Mouse (Mus musculus) intestine, postnatal 0 days (tissue): ENCODE data around the gene Plekho1. TPM values are rescaled to one million over a fixed set of nuclear protein-coding genes. Genes with fewer than 3 reads are reported as not detected.
"Not testable (repeated sequence)": the region's sequence is repeated elsewhere in the genome, so short reads cannot be mapped to it uniquely, and the experiment has no call there.

ENCODE experiments used
- ATAC-seq: fragments of 200-750 bp; cut with Nextera tagmentation; 2 replicates; pipeline ENCODE4 v1.8.0; 2017; ENCODE audit warnings: mild to moderate bottlenecking, moderate TSS enrichment, moderate library complexity
- H3K27ac ChIP-seq: fragments of 300-500 bp; sonication (generic); 2 replicates; pipeline ENCODE4 v1.5.1; 2014; ENCODE audit warnings: mild to moderate bottlenecking, low read depth, low read length, moderate library complexity
- H3K27me3 ChIP-seq: fragments of 300-500 bp; sonication (generic); replicated peaks from 2 replicates; pipeline ENCODE4 v1.6.1; 2014; ENCODE audit warnings: low read length, mixed read lengths; ENCODE audit not compliant: control insufficient read depth, insufficient read depth
- H3K36me3 ChIP-seq: fragments of 300-500 bp; sonication (generic); 2 replicates; pipeline ENCODE4 v1.6.1; 2014; ENCODE audit warnings: mild to moderate bottlenecking, moderate library complexity; ENCODE audit not compliant: control insufficient read depth, insufficient read depth
- H3K4me1 ChIP-seq: fragments of 300-500 bp; sonication (generic); replicated peaks from 2 replicates; pipeline ENCODE4 v1.6.1; 2014; ENCODE audit warnings: antibody characterized with exemption, low read length, mixed read lengths; ENCODE audit not compliant: control insufficient read depth, insufficient read depth
- H3K4me2 ChIP-seq: fragments of 300-500 bp; sonication (generic); replicated peaks from 2 replicates; pipeline ENCODE4 v1.6.1; 2014; ENCODE audit warnings: low read depth, mild to moderate bottlenecking, moderate library complexity
- H3K4me3 ChIP-seq: fragments of 300-500 bp; sonication (generic); 2 replicates; pipeline ENCODE4 v1.5.1; 2014; ENCODE audit warnings: low read depth, low read length
- H3K9ac ChIP-seq: fragments of 300-500 bp; sonication (generic); 2 replicates; pipeline ENCODE4 v1.6.1; 2014; ENCODE audit warnings: mild to moderate bottlenecking, low read depth, low read length
- H3K9me3 ChIP-seq: fragments of 300-500 bp; sonication (generic); 2 replicates; pipeline ENCODE4 v1.6.1; 2016; ENCODE audit warnings: mixed run types; ENCODE audit not compliant: control insufficient read depth
- CTCF ChIP-seq: sonication (generic); IDR thresholded peaks from 2 replicates; pipeline ENCODE4 v1.5.1; 2016; ENCODE audit warnings: low read depth, mild to moderate bottlenecking, control low read depth, antibody characterized with exemption, moderate library complexity
- WGBS: fragments of 180-500 bp; shearing (Covaris S2); extraction: QIAGEN DNeasy Blood & Tissue Kit; methylation state at CpG from one replicate; pipeline ENCODE4 v1.1.7; 2014; 5-methylcytosine and 5-hydroxymethylcytosine counted together
- polyA plus RNA-seq: library from polyadenylated mRNA; unstranded; fragments of >200 nt; fragmentation: Nextera tagmentation; extraction: Ambion mirVana; gene quantifications from 2 replicates; pipeline ENCODE4 v1.2.1, GENCODE M21; 2015

Gene Plekho1
- polyA plus RNA-seq, 1 experiment from 2014 or later = 18.9 TPM

DNA sequence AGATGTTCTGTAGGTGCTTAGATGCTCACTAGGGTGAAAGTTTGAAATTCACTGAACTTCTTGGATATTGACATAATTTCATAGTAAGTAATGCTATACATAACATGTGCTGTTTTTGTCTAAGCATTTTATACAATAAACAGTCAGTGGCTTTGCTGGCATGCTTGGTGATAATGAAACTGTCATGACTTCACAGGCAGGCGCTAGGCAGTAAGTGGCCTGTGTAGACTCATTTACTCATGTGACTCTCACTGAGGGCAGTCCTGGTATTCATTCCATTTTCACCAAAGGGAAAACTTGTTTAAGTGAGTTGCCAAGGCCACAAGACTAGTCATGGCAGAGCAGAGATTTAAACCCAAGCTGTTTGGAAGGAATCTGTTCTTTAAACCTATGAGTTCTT lies 26.5 kb downstream of the Plekho1 start:
- Histone ChIP-seq H3K9ac (no peak overlapping the region), H3K27me3 (peaks cover 8% of the 10 kb centered on the region), H3K9me3 (no peaks in the 10 kb centered on the region), H3K4me3 (no peak overlapping the region), H3K4me2 (no peak overlapping the region), H3K27ac (no peak overlapping the region), H3K4me1 (no peaks in the 10 kb centered on the region), H3K36me3 (no peaks in the 10 kb centered on the region)
- WGBS = 74% methylated on average over 1 of the region's 1 CpGs
- TF ChIP-seq CTCF = no peak
- no peak for ATAC-seq

DNA sequence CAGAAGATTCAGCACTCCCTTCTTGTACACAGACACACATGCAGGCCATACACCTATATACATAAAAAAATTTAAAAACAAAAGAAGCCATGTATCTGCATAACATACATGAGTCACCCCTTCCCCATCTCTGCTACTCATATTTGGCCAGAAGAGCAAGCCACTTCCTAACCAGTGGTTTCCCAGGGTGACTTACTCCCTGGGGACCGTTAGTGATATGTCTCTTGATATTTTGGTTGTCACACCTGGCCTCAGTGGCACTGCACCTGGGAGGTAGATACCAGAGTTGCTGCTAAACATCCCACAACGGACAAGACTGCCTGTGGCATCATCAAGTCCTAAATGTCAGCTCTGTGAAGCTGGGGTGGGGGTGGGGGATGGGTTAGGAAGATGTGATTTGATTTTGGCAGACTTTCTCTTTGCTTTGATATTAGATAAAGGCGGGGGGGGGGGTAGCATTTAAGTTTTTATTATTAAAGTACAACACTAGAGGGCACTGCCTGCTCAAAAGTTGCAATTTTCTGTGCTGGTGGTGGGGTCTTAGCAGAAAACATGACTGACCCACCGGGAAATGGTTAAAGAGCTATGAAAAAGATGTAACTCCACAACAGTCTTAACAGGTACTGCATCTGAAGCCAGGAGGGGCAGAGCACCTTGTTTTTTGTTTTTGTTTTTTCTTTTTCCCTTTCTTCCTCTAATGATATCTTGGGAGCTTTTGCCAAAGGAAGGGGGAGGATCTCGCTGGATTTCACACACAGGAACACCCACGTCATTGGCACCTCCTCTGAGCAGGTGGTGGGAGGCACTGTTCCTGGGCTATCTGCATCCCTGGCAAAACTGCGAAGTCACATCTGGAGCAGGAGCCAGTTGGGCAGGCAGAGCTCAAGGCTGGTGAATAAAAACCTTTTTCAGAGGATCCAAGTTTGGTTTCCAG lies 30.0 kb downstream of the Plekho1 start:
- H3K27ac ChIP-seq = no peak overlapping the region
- H3K4me3 ChIP-seq = no peak overlapping the region
- no peaks in the 10 kb centered on the region; the same call in 1 of the 2 replicates for H3K27me3 ChIP-seq
- no peak overlapping the region for H3K9ac ChIP-seq
- no peak for ATAC-seq
- WGBS = 4% methylated on average over 7 of the region's 7 CpGs
- TF ChIP-seq CTCF = peak; percentile 66
- H3K4me2 ChIP-seq = 0 out of 2 replicates have a peak overlapping the region, but pooled peaks have one; percentile 25
- no peaks in the 10 kb centered on the region for H3K9me3 ChIP-seq
- no peaks in the 10 kb centered on the region for H3K36me3 ChIP-seq
- no peaks in the 10 kb centered on the region for H3K4me1 ChIP-seq

DNA sequence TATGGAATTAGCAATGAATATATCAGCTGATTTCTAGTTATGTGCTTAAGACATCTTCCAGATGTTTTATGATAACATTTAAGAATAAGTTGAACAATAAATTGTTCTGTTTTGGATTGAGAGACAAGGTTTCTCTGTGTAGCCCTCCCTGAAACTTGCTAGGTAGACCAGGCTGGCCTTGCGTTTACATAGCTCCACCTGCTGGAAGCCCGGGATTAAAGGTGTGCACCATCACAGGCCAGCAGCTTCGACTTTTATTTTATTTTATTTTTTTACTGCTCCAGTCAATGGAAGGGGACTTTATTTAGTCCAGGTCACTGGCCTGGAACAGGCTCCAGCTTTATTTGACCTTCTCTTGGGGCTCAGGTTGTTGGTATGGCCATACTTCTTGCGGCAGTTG lies 32.1 kb downstream of the Plekho1 start:
- Histone ChIP-seq H3K9ac (no peak overlapping the region), H3K4me3 (no peak overlapping the region), H3K27ac (no peak overlapping the region), H3K9me3 (no peaks in the 10 kb centered on the region), H3K4me2 (no peak overlapping the region), H3K4me1 (no peaks in the 10 kb centered on the region), H3K27me3 (no peaks in the 10 kb centered on the region; the same call in 1 of the 2 replicates), H3K36me3 (no peaks in the 10 kb centered on the region)
- WGBS = 33% methylated on average over 4 of the region's 4 CpGs
- TF ChIP-seq CTCF = peak; percentile 68
- ATAC-seq = no peak

DNA sequence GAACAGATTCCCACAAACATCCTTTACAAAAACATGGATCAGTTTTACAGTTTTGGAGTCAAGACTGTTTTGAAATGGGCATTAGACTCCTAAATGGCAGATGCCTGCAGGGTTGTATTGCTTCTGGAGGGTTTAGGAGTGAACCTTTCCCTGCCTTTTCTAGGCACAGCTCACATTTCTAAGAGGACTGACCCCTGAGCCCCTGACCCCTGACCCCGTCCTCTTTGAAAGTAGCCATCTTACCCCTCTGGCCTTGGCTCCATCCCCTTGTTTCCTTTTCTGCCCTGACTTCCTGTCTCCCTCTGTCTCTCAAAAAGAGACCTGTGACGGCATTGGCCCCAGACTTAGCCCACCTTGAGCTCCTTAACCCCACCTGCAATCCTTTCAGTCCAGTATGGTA lies 32.6 kb downstream of the Plekho1 start:
- Histone ChIP-seq H3K27ac (no peak overlapping the region), H3K4me1 (no peaks in the 10 kb centered on the region), H3K9ac (no peak overlapping the region), H3K27me3 (no peaks in the 10 kb centered on the region; the same call in 1 of the 2 replicates), H3K36me3 (no peaks in the 10 kb centered on the region), H3K9me3 (no peaks in the 10 kb centered on the region), H3K4me3 (no peak overlapping the region), H3K4me2 (no peak overlapping the region)
- WGBS = 61% methylated on average over 2 of the region's 2 CpGs
- no peak for TF ChIP-seq CTCF
- ATAC-seq = no peak

DNA sequence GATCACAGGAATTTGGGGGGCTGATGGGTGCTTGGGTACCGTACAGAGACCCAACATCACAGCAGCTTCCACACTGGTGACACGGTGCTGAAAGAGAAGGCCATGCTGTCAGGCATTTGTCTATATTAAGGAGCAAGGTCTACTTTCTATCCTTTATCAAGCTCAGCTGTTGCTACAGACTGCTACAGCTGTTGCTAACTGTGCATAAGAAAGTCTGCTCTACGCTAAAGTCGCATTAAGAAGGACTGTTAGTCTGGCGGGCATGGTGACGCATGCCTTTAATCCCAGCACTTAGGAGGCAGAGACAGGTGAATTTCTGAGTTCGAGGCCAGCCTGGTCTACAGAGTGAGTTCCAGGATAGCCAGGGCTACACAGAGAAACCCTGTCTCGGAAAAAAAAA lies 33.6 kb downstream of the Plekho1 start:
- H3K27me3 ChIP-seq, H3K4me2 ChIP-seq, H3K36me3 ChIP-seq, H3K4me1 ChIP-seq, H3K9me3 ChIP-seq, H3K4me3 ChIP-seq, ATAC-seq, H3K9ac ChIP-seq, H3K27ac ChIP-seq: not testable (repeated sequence)
- 74% methylated on average over 8 of the region's 8 CpGs for WGBS

DNA sequence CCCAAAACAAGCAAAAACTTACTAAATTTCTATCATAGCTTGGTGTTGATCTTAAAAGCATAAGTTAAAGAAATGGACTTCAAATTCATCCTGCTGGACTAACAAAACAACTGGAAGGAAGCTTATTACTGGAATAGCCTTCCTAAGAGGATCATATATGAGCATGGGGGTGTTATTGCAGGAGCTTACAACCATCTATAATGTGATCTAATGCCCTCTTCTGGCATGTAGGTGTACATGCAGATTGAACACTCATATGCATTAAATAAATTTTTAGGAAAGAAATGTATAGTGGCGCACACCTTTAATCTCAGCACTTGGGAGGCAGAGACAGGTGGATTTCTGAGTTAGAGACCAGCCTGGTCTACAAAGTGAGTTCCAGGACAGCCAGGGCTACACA lies 36.0 kb downstream of the Plekho1 start:
- Histone ChIP-seq H3K9me3 (no peaks in the 10 kb centered on the region), H3K27ac (no peak overlapping the region), H3K9ac (no peak overlapping the region), H3K4me1 (no peaks in the 10 kb centered on the region), H3K4me2 (no peak overlapping the region), H3K4me3 (no peak overlapping the region), H3K36me3 (no peaks in the 10 kb centered on the region), H3K27me3 (no peaks in the 10 kb centered on the region)
- 97% methylated on average over 1 of the region's 1 CpGs for WGBS
- TF ChIP-seq CTCF = peak; percentile 32; the same call in 1 of the 2 replicates
- ATAC-seq = no peak
